Mouse (Mus musculus) myocyte (in vitro differentiated cells): ENCODE results near the gene Lpp. TPM values are rescaled to one million over a fixed set of nuclear protein-coding genes. Genes with fewer than 3 reads are reported as not detected.

ENCODE experiments used
- H3K27me3 ChIP-seq: one replicate; pipeline ENCODE4 v1.6.1; 2011; ENCODE audit not compliant: control insufficient read depth, insufficient read depth, insufficient read length
- H3K36me3 ChIP-seq: one replicate; pipeline ENCODE4 v1.6.1; 2011; ENCODE audit not compliant: control insufficient read depth, insufficient read depth
- H3K4me2 ChIP-seq: one replicate; pipeline ENCODE4 v1.6.1; 2011; ENCODE audit warnings: low read depth, control low read depth
- H3K4me3 ChIP-seq: one replicate; pipeline ENCODE4 v1.5.1; 2011; ENCODE audit warnings: mild to moderate bottlenecking, control low read depth, moderate library complexity
- H3K79me2 ChIP-seq: one replicate; pipeline ENCODE4 v1.6.1; 2011; ENCODE audit not compliant: control insufficient read depth, insufficient read depth
- H3ac ChIP-seq: one replicate; pipeline ENCODE4 v1.6.1; 2011; ENCODE audit not compliant: control insufficient read depth, insufficient read length
- CEBPB ChIP-seq: IDR thresholded peaks from 2 replicates; pipeline ENCODE4 v1.6.1; 2011; ENCODE audit warnings: mild to moderate bottlenecking, moderate library complexity; ENCODE audit not compliant: poor library complexity, insufficient read depth, severe bottlenecking
- E2F4 ChIP-seq: IDR thresholded peaks from one replicate; pipeline ENCODE4 v1.6.1; 2011; ENCODE audit warnings: mild to moderate bottlenecking, control low read depth, moderate library complexity; ENCODE audit not compliant: insufficient read depth
- MAX ChIP-seq: IDR thresholded peaks from one replicate; pipeline ENCODE4 v1.6.1; 2011; ENCODE audit warnings: low read depth, mild to moderate bottlenecking, control low read depth
- MYOD1 ChIP-seq, 3 experiments: IDR thresholded peaks; one replicate each; pipeline ENCODE4 v1.6.1; 2011; ENCODE audit warnings: control low read depth in 2 of 3, low read depth in 2 of 3, mild to moderate bottlenecking in 2 of 3, moderate library complexity in 1 of 3; ENCODE audit not compliant: insufficient read length in 2 of 3, control insufficient read depth in 1 of 3
- MYOG ChIP-seq, 3 experiments: IDR thresholded peaks; one replicate each; pipeline ENCODE4 v1.6.1; 2011; ENCODE audit warnings: control low read depth in 2 of 3, low read depth in 2 of 3, mild to moderate bottlenecking in 2 of 3; ENCODE audit not compliant: insufficient read length in 2 of 3, control insufficient read depth in 1 of 3, insufficient read depth in 1 of 3
- POLR2A ChIP-seq: IDR thresholded peaks from one replicate; pipeline ENCODE4 v1.6.1; 2011; ENCODE audit warnings: low read depth, mild to moderate bottlenecking, control low read depth, moderate library complexity; ENCODE audit not compliant: insufficient read length
- POLR2AphosphoS2 ChIP-seq: IDR thresholded peaks from one replicate; pipeline ENCODE4 v1.6.1; 2011; ENCODE audit warnings: low read depth, control low read depth; ENCODE audit not compliant: insufficient read length
- REST ChIP-seq: IDR thresholded peaks from one replicate; pipeline ENCODE4 v1.6.1; 2011; ENCODE audit warnings: mild to moderate bottlenecking, control low read depth, moderate library complexity; ENCODE audit not compliant: insufficient read depth, insufficient read length
- SRF ChIP-seq: IDR thresholded peaks from one replicate; pipeline ENCODE4 v1.6.1; 2011; ENCODE audit warnings: low read depth; ENCODE audit not compliant: control insufficient read depth, insufficient read length
- TCF12 ChIP-seq: IDR thresholded peaks from one replicate; pipeline ENCODE4 v1.6.1; 2011; ENCODE audit warnings: mild to moderate bottlenecking, control low read depth; ENCODE audit not compliant: poor library complexity, insufficient read depth, severe bottlenecking
- TCF3 ChIP-seq: IDR thresholded peaks from one replicate; pipeline ENCODE4 v1.6.1; 2011; ENCODE audit warnings: low read depth, control low read depth; ENCODE audit not compliant: insufficient read length
- USF1 ChIP-seq: IDR thresholded peaks from one replicate; pipeline ENCODE4 v1.6.1; 2011; ENCODE audit warnings: low read depth, mild to moderate bottlenecking, control low read depth, moderate library complexity
- polyA plus RNA-seq: library from polyadenylated mRNA; unstranded; fragments of >200 nt; fragmentation: generic; extraction: Trizol; gene quantifications from one replicate; pipeline ENCODE4 v1.2.1, GENCODE M21; 2012; ENCODE audit warnings: missing spikeins

Gene Lpp
- polyA plus RNA-seq, 1 experiment, result 4.8 TPM

DNA sequence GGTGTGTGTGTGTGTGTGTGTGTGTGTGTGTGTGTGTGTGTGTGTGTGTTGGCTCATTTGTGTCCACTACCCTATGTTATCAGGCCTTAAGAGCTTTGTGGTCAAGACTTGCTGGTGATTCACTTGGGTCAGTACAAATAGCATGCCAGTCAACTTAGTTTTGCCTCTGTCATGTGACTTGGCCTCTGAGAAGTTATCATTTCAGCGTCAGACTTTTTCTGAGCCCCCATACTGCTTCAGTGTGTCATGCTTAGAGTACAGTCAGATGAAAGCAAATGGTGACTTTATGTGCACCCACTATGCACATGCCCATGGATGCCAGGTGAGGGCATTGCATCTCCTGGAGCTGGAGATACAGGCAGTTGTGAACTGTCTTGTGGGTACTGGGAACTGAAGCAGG, 38.5 kb downstream of the Lpp start:
- no peak overlapping the region for H3K4me3 ChIP-seq
- no peak overlapping the region for H3K4me2 ChIP-seq
- peaks cover 87% of the 10 kb centered on the region for H3K79me2 ChIP-seq
- TF ChIP-seq REST (no peak), POLR2AphosphoS2 (no peak), TCF3 (no peak), CEBPB (no peak), MYOG (IDR thresholded peaks at IDR 0.05; ENCODE audit: control insufficient read depth in 1 of 3, insufficient read depth in 1 of 3, insufficient read length in 2 of 3, low read depth in 2 of 3) (no peak), MAX (no peak), USF1 (peak; percentile 86), TCF12 (no peak), MYOD1 (IDR thresholded peaks at IDR 0.05; ENCODE audit: control insufficient read depth in 1 of 3, insufficient read length in 2 of 3, low read depth in 2 of 3) (peak in 1 of 3 experiments; percentile 17), POLR2A (no peak)
- no peaks in the 10 kb centered on the region for H3K27me3 ChIP-seq
- no peaks in the 10 kb centered on the region for H3K36me3 ChIP-seq
- no peak overlapping the region for H3ac ChIP-seq

DNA sequence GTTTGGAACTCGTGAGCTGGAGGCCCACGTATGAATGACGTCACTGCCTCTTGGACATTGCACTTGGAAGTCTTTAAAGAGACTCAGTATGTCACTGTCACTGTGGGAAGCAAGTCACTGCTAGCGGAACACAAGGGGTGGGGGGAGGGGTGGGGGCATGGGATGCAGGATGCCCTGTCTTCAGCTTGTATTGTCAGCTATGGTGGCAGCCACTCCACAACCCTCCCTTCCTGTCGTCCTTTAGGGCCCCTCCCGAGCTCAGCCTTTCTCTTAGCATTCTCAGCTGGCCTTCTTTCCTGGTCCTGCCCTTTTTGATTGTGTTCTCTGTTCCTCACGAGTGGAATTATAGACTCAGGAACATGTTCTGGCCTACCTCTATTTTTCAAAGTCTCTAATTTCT, 40.3 kb downstream of the Lpp start:
- no peak overlapping the region for H3K4me3 ChIP-seq

DNA sequence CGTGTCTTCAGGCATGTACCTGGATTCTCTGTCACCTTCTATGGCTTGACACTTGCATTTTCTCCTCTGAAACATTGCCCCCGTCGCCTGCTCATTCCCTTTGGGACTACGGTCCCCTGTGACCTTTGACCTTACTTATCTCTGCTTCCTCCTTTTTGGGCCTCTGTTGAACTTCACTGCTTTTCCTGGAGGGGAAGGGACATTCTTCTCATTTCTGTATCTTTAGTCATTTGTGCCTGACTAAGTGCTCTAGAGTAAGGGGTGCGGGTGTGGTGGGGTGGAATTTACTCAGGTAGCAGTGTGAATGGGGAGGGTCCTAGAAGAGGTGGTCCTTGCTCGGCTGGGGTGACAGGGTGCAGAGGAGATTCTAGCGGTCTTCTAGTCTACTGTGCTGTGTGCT, 40.7 kb downstream of the Lpp start:
- no peak overlapping the region for H3ac ChIP-seq

More for the DNA sequence above, 40.3 kb downstream of the Lpp start:
- Histone ChIP-seq H3K4me2 (no peak overlapping the region), H3ac (no peak overlapping the region), H3K79me2 (peaks cover 97% of the 10 kb centered on the region), H3K36me3 (no peaks in the 10 kb centered on the region), H3K27me3 (no peaks in the 10 kb centered on the region)
- no peak for TF ChIP-seq MAX
- no peak for TF ChIP-seq USF1

GRCm38 (mm10) chr16:24434531-24435114, 41.3 kb downstream of the Lpp start:
- Histone ChIP-seq H3K4me2 (peak overlapping the region; percentile 28), H3K27me3 (no peaks in the 10 kb centered on the region), H3K4me3 (no peak overlapping the region), H3K79me2 (peaks cover 97% of the 10 kb centered on the region), H3K36me3 (no peaks in the 10 kb centered on the region), H3ac (no peak overlapping the region)
- TF ChIP-seq MYOD1 (IDR thresholded peaks at IDR 0.05; ENCODE audit: control insufficient read depth in 1 of 3, insufficient read length in 2 of 3, low read depth in 2 of 3), result no peak
- no peak for TF ChIP-seq SRF

More for the DNA sequence above, 40.7 kb downstream of the Lpp start:
- peaks cover 97% of the 10 kb centered on the region for H3K79me2 ChIP-seq
- H3K4me2 ChIP-seq, result no peak overlapping the region
- no peaks in the 10 kb centered on the region for H3K36me3 ChIP-seq
- no peak for TF ChIP-seq POLR2AphosphoS2
- no peak for TF ChIP-seq MAX
- TF ChIP-seq SRF, result no peak
- TF ChIP-seq CEBPB, result no peak
- no peak for TF ChIP-seq USF1
- TF ChIP-seq POLR2A, result no peak
- TF ChIP-seq MYOG (IDR thresholded peaks at IDR 0.05; ENCODE audit: control insufficient read depth in 1 of 3, insufficient read depth in 1 of 3, insufficient read length in 2 of 3, low read depth in 2 of 3), result no peak
- TF ChIP-seq E2F4, result no peak
- no peak for TF ChIP-seq TCF12
- TF ChIP-seq TCF3, result no peak
- TF ChIP-seq MYOD1 (IDR thresholded peaks at IDR 0.05; ENCODE audit: control insufficient read depth in 1 of 3, insufficient read length in 2 of 3, low read depth in 2 of 3), result no peak
- TF ChIP-seq REST, result no peak
- no peak overlapping the region for H3K4me3 ChIP-seq
- no peaks in the 10 kb centered on the region for H3K27me3 ChIP-seq

DNA sequence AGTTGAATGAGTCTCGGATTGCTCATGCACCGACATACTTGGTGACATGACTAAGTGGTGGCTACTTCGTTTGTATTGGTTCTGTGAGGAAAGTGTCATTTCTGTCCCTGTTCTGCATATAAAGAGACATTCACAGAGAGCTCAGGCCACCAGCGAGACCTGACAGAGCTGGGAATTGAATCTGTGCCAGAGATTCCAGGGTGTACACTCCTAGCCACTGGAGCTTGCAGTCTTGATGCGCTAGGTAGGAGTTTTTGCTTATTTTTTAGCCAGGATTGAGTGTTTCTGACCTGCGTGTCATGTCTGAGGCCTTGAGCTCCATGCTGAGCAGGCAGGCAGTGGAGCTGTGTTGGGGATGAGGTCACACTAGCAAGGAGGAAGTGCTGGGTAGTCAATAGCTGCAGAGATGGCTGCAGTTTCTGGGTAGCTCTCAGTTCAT, 41.8 kb downstream of the Lpp start:
- no peak for TF ChIP-seq MAX
- TF ChIP-seq REST, result no peak
- TF ChIP-seq USF1, result no peak
- TF ChIP-seq CEBPB, result no peak
- no peak for TF ChIP-seq POLR2AphosphoS2
- TF ChIP-seq MYOG (IDR thresholded peaks at IDR 0.05; ENCODE audit: control insufficient read depth in 1 of 3, insufficient read depth in 1 of 3, insufficient read length in 2 of 3, low read depth in 2 of 3), result no peak
- no peak for TF ChIP-seq E2F4
- no peak for TF ChIP-seq TCF3
- TF ChIP-seq MYOD1 (IDR thresholded peaks at IDR 0.05; ENCODE audit: control insufficient read depth in 1 of 3, insufficient read length in 2 of 3, low read depth in 2 of 3), result no peak
- TF ChIP-seq TCF12, result no peak
- no peak for TF ChIP-seq SRF
- TF ChIP-seq POLR2A, result no peak
- Histone ChIP-seq H3K27me3 (no peaks in the 10 kb centered on the region), H3K36me3 (no peaks in the 10 kb centered on the region), H3ac (no peak overlapping the region), H3K4me2 (peak overlapping the region; percentile 28), H3K4me3 (no peak overlapping the region), H3K79me2 (peaks cover 97% of the 10 kb centered on the region)
